Mouse (Mus musculus): ENCODE results near the gene Cd81.

DNA sequence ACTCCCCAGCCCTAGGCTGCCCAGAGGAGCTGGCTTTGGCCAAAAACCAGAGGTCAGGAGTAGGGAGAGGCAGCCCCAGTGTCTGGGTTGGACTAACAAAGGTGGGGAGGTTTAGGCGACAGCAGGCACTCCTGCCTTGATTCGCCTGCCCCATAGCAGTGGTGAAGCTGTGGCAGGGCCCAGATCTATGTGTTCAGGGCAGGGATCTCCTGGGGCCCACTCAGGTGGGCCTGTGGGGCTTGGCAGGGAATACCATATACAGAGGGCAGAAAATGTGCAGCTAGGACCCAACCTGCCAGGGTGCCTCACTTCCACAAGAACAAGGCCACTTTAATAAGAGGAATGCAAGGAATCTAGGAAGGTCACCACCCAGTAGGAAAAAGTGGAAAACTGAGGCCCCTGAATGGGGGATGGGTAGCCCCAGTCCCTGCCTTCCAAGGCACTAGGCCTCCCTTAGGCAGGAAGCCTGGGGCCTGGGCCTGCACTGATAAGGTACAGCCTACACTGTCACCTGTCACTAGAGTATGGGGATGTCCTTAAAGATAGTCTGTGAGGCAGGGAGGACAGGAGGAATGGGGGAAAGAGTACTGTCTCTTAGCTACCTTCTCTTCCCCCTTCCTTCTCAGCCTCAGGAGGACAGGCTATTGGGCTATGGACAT, 46.3 kb upstream of the Cd81 start:
- TF ChIP-seq POLR2A (IDR thresholded peaks at IDR 0.05; ENCODE audit: extremely low read depth, insufficient read depth, low read length) (no peak), CTCF (IDR thresholded peaks at IDR 0.05; ENCODE audit: low read depth, low read length) (no peak)

Data from liver, adult 2 months (tissue).